Mouse (Mus musculus) heart, adult 2 months (tissue): ENCODE data around the gene Thbs2.

ENCODE experiments used
- CTCF ChIP-seq: fragments of 200-600 bp; IDR thresholded peaks from 2 replicates; pipeline ENCODE4 v1.8.1; 2022; ENCODE audit warnings: antibody characterized with exemption, mild to moderate bottlenecking, moderate library complexity
- POLR2A ChIP-seq: fragments of 200-500 bp; IDR thresholded peaks from 2 replicates; pipeline ENCODE4 v1.6.1; 2011; ENCODE audit warnings: mild to moderate bottlenecking, low read depth, low read length, control low read depth; ENCODE audit not compliant: insufficient read depth

DNA sequence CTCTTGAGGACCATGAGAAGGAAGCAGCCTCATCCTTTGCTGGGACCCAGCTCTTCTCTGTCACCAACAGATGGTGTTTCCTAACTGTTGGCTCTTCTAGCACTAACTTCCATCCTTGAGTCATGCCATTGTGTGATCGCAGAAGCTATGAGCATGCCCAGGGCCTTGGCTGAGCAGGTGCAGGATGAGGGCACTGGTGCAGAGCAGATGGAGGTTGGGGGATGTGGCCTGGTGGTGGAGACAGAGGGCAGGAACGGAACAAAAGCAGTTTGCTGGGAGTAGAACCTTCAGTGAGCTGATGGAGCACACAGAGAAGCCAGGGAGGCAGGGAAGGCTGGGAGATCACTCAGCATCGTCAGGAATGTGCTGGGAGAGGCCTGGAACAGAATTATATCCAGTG is 8.7 kb upstream of the Thbs2 start:
- TF ChIP-seq CTCF = no peak
- TF ChIP-seq POLR2A = no peak
